Mouse (Mus musculus) midbrain, embryonic 12.5 days (tissue): ENCODE results near the gene Evx1. TPM values are rescaled to one million over a fixed set of nuclear protein-coding genes. Genes with fewer than 3 reads are reported as not detected.
"Not testable (repeated sequence)": the region's sequence is repeated elsewhere in the genome, so short reads cannot be mapped to it uniquely, and the experiment has no call there.

Source experiments
- ATAC-seq: fragments of 200-750 bp; cut with Nextera tagmentation; 2 replicates; pipeline ENCODE4 v1.8.0; 2017; ENCODE audit warnings: low read depth, moderate TSS enrichment, moderate library complexity; ENCODE audit not compliant: low FRiP score
- H3K27ac ChIP-seq: fragments of 300-500 bp; sonication (generic); replicated peaks from 2 replicates; pipeline ENCODE4 v1.5.1; 2016; ENCODE audit warnings: mild to moderate bottlenecking
- H3K27me3 ChIP-seq: fragments of 300-500 bp; sonication (generic); 2 replicates; pipeline ENCODE4 v1.6.1; 2016; ENCODE audit warnings: mild to moderate bottlenecking
- H3K36me3 ChIP-seq: fragments of 300-500 bp; sonication (generic); 2 replicates; pipeline ENCODE4 v1.6.1; 2016
- H3K4me1 ChIP-seq: fragments of 300-500 bp; sonication (generic); 2 replicates; pipeline ENCODE4 v1.6.1; 2016
- H3K4me2 ChIP-seq: fragments of 300-500 bp; sonication (generic); replicated peaks from 2 replicates; pipeline ENCODE4 v1.6.1; 2016; ENCODE audit warnings: mild to moderate bottlenecking, moderate library complexity
- H3K4me3 ChIP-seq: fragments of 300-500 bp; sonication (generic); 2 replicates; pipeline ENCODE4 v1.5.1; 2016; ENCODE audit warnings: mild to moderate bottlenecking
- H3K9ac ChIP-seq: fragments of 300-500 bp; sonication (generic); replicated peaks from 2 replicates; pipeline ENCODE4 v1.6.1; 2016; ENCODE audit warnings: mild to moderate bottlenecking, moderate library complexity
- H3K9me3 ChIP-seq: fragments of 300-500 bp; sonication (generic); 2 replicates; pipeline ENCODE4 v1.6.1; 2016; ENCODE audit warnings: mild to moderate bottlenecking
- WGBS: fragments of 180-500 bp; shearing (Covaris S2); methylation state at CpG from one replicate; pipeline ENCODE4 v1.1.7; 2016; 5-methylcytosine and 5-hydroxymethylcytosine counted together
- polyA plus RNA-seq: library from polyadenylated mRNA; unstranded; fragments of >200 nt; fragmentation: Nextera tagmentation; extraction: Ambion mirVana; gene quantifications from 2 replicates; pipeline ENCODE4 v1.2.1, GENCODE M21; 2016

Gene Evx1
- polyA plus RNA-seq, 1 experiment from 2014 or later: 0.82 TPM

DNA sequence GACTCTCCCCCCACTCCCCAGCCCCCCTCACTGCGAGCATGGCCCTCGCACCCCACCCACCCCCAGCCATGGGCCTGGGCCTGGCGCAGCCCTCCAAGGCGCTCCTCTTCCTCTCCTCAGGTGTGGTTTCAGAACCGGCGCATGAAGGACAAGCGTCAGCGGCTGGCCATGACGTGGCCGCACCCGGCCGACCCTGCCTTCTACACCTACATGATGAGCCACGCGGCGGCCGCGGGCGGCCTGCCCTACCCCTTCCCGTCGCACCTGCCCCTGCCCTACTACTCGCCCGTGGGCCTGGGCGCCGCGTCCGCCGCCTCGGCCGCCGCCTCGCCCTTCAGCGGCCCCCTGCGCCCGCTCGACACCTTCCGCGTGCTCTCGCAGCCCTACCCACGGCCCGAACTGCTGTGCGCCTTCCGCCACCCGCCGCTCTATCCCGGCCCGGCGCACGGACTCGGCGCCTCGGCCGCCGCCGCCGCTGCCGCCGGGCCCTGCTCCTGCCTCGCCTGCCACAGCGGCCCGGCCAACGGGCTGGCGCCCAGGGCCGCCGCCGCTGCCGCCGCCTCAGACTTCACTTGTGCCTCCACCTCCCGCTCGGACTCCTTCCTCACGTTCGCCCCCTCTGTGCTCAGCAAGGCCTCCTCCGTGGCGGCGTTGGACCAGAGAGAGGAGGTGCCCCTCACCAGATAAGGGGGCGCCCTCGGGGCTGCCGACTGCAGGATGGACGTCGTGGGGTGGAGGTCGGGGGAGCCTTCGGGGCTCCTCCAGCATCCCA, 3.3 kb downstream of the Evx1 start:
- H3K4me1 ChIP-seq: peaks cover 14% of the 10 kb centered on the region
- H3K4me2 ChIP-seq: peak overlapping the region; percentile 44
- peaks cover 96% of the 10 kb centered on the region for H3K27me3 ChIP-seq
- no peaks in the 10 kb centered on the region for H3K36me3 ChIP-seq
- WGBS: under 1% methylated on average over 62 of the region's 81 CpGs
- H3K4me3 ChIP-seq: peak overlapping the region; percentile 33
- H3K9ac ChIP-seq: no peak overlapping the region
- ATAC-seq: no peak
- H3K27ac ChIP-seq: no peak overlapping the region
- H3K9me3 ChIP-seq: no peaks in the 10 kb centered on the region

DNA sequence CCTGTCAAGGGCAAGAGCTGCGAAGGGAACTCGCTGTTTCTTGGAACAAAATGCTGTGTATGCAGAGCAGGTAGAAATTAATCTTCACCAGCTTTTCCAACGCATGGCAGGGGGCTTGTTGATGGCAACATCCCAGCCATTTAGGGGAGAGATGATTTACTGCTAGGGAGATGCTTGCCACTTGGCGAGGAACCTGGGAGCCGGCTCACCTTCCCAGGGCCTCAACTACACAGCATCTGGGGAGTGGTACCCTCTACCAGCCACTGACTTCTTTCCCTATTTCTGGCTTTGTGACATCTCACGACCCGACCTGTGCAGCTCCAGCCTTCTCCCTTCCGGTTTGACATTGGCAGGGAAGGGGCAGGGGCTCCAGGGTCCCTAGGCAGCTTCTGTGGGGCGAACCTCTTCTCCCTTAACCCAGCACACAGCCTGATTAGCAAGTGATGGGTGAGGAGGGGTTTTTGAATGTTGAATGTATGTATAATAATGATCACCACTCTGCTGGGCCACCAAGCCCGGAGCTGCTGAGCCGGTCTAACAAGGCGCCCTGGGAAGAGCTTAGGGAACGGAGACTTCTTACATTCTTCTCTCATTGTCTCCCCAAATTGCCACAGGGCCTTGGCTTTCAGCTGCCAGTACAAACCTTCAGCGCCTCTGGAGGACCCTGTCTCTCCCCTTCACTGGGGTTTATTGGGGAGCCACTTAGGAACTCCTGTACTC, 4.3 kb downstream of the Evx1 start:
- H3K4me2 ChIP-seq: no peak overlapping the region
- ATAC-seq: no peak
- H3K4me1 ChIP-seq: peaks cover 14% of the 10 kb centered on the region
- H3K27ac ChIP-seq: no peak overlapping the region
- H3K36me3 ChIP-seq: no peaks in the 10 kb centered on the region
- no peaks in the 10 kb centered on the region for H3K9me3 ChIP-seq
- H3K27me3 ChIP-seq: peaks cover 96% of the 10 kb centered on the region
- H3K9ac ChIP-seq: no peak overlapping the region
- 0 out of 2 replicates have a peak overlapping the region, but pooled peaks have one; percentile 4 for H3K4me3 ChIP-seq
- WGBS: 3% methylated on average over 14 of the region's 14 CpGs

DNA sequence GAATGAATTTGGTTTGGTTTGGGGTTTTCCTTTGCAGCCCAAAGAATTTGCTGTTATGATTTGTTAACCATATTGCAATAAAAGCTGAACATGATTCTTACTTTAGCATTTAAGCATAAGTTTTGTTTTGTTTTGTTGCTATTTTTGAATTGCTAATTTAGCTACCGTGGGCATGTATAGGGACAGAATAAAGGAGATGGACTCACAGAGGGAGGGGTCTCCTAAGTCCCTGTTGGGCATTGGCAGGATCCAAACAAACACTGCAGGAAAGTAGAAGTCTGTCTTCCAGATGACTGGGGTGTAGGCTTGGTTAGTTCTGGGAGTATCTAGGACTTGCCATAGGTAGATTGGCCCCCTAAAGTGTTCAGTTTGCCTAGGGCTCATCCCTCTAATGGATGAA, 5.0 kb downstream of the Evx1 start:
- Histone ChIP-seq H3K9ac (no peak overlapping the region), H3K4me2 (no peak overlapping the region), H3K9me3 (no peaks in the 10 kb centered on the region), H3K4me1 (peaks cover 13% of the 10 kb centered on the region), H3K36me3 (no peaks in the 10 kb centered on the region), H3K27me3 (peaks cover 97% of the 10 kb centered on the region), H3K4me3 (no peak overlapping the region), H3K27ac (no peak overlapping the region)
- WGBS: 3% methylated on average over 1 of the region's 1 CpGs
- ATAC-seq: no peak

DNA sequence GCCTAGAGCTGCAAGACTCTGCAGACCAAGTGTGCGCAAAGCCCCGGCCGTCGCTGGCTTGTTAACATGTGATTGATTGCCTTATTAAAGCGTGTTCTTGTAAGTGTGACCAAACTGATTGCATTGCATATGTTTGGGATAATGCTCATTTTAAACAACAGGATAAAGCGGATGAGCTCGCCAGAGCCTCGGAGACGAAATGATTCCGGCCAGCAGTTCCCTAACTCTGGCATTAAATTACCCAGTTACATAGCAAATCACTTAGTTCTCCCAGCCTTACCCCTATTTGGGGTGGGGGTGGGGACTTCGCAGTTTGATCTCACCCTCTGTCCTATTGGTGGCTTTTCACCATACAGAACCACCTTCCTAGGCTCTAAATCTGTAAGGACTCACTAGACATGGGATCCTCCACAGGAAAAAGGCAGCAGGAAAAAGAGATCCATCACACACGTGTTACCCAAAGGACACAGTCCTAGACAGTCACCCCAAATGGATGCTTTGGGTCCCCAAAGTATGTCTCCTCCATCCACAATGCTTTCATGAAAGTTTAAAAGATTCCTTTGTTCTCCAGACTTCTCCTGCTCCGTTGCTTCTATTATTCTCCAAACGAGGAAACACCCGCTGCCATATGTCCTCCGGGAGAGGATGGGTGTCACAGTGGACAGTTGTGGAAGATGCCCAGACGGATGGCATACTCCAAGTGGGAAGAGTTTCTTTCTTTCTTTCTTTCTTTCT, 6.8 kb downstream of the Evx1 start:
- ATAC-seq: no peak
- WGBS: 2% methylated on average over 17 of the region's 17 CpGs
- Histone ChIP-seq H3K27me3 (peaks cover 96% of the 10 kb centered on the region), H3K27ac (no peak overlapping the region), H3K9me3 (no peaks in the 10 kb centered on the region), H3K9ac (no peak overlapping the region), H3K4me1 (peaks cover 9% of the 10 kb centered on the region), H3K4me2 (no peak overlapping the region), H3K36me3 (no peaks in the 10 kb centered on the region), H3K4me3 (no peak overlapping the region)

DNA sequence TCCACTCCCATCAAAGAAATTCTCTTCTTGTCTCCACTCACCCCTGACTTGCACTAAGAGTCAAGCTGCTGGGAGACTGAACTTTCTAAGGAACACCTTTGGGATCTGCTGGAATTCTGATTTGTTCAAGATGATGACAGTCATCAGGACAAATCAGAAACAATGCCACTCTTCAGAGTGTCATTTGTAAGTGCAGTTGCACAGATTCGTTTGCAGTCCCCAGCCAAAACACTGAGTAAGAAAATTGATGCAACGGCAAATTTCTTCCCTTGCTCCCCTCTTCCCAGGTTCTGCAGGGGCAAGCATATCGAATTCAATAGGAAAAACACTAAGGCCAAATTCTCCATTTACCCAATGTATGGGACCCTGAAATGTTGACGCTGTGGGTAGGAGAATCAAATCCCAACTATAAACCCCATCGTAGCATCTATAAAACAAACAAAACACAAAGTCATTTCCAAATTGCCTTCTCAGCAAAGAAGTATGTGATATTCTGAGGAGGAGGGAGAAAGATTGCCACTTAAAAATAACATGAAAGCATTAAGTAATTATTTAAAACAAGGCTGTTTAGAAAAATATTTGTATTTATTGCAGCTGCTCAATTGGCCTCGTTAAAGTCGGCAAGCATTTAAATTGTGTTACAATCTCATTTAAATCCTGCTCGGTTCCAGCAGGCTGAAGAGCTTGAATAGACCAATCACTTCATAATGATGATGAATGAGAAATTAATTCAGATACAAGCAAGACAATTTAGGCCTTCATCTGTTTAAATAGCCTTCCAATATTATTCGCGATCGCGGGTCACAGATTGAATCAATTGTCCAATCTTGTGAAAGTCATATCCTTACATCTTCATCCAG, 7.9 kb downstream of the Evx1 start:
- ATAC-seq: no peak
- Histone ChIP-seq H3K4me1 (peaks cover 9% of the 10 kb centered on the region), H3K4me3 (no peak overlapping the region), H3K27ac (no peak overlapping the region), H3K4me2 (no peak overlapping the region), H3K9me3 (no peaks in the 10 kb centered on the region), H3K36me3 (no peaks in the 10 kb centered on the region), H3K27me3 (peaks cover 95% of the 10 kb centered on the region), H3K9ac (no peak overlapping the region)
- 6% methylated on average over 12 of the region's 12 CpGs for WGBS

DNA sequence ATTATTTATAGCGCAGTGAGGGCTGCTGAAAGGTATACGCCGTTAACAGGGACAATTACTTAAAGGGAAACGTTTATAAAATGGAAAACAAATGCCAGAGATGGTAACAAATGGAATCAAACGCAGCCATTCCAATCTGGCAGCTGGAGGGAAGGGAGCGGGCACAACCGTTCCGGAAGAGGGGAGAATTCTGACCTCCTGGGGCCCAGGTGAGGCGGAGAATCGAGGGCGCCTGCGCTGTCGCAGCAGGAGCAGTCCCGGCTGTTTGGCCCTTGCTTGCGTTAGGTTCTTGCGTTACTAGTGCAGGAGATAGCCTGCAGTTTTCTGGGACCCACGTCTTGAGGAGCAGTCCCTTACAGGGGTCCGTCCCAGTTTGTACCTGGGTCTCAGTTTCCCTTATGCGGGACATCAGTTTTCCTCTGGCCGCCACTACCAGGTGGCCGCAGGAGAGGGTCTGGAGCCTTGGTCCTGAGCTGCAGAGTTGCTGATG, 8.6 kb downstream of the Evx1 start:
- no peak overlapping the region for H3K9ac ChIP-seq
- 1% methylated on average over 21 of the region's 21 CpGs for WGBS
- H3K4me3 ChIP-seq: no peak overlapping the region
- peaks cover 95% of the 10 kb centered on the region for H3K27me3 ChIP-seq
- no peak overlapping the region for H3K4me2 ChIP-seq
- H3K4me1 ChIP-seq: peaks cover 2% of the 10 kb centered on the region
- H3K36me3 ChIP-seq: no peaks in the 10 kb centered on the region
- no peak overlapping the region for H3K27ac ChIP-seq
- no peak for ATAC-seq
- H3K9me3 ChIP-seq: no peaks in the 10 kb centered on the region

DNA sequence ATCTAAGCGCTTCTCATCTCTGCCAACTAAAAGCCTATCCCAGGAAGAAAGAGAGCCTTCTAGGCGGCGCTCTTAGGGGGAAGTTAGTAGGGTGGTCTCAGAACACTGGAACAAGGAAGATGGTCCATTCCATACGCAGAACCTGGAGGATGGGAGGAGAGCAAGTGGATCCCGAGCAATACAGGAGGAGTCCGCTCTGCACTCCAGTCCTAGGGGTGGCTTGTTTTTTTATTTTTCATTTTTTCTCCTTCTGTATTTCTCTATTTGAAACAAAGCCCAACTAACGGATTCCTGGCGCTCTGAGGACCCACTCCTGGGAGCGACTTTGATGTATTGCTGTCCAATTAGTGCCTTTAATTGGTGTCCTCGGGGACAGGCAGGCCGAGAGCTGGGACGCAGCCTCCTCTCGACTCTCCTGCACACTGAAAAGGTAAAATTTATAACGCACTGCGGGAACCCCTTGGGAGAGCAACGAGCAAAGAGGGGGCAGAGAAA, 9.5 kb downstream of the Evx1 start:
- no peak overlapping the region for H3K4me2 ChIP-seq
- under 1% methylated on average over 16 of the region's 16 CpGs for WGBS
- no peak overlapping the region for H3K9ac ChIP-seq
- no peak for ATAC-seq
- peaks cover 91% of the 10 kb centered on the region for H3K27me3 ChIP-seq
- H3K9me3 ChIP-seq: no peaks in the 10 kb centered on the region
- no peak overlapping the region for H3K27ac ChIP-seq
- H3K36me3 ChIP-seq: no peaks in the 10 kb centered on the region
- H3K4me3 ChIP-seq: no peak overlapping the region
- H3K4me1 ChIP-seq: no peaks in the 10 kb centered on the region

DNA sequence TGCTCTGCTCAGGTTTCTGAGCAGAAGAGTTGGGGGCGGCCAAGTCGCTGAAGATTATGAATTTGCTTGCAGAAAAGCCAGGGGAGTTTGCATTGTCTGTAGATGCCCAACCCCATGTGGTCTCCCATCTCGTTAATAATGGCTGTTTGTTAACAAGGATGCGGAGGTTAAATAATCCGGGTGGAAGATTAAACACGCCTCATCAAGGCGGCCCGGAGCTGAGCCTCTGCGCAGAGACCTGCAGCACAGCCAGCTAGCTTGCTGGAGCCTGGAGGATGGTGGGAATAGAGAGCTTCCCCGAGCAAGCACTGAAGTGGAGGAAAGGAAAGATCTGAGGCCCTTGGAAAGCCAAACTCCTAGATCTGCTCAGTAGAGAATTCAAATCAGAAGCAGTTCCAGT, 10.0 kb downstream of the Evx1 start:
- H3K9ac ChIP-seq: no peak overlapping the region
- no peak overlapping the region for H3K4me2 ChIP-seq
- no peaks in the 10 kb centered on the region for H3K36me3 ChIP-seq
- H3K9me3 ChIP-seq: no peaks in the 10 kb centered on the region
- peaks cover 91% of the 10 kb centered on the region for H3K27me3 ChIP-seq
- H3K27ac ChIP-seq: no peak overlapping the region
- no peak for ATAC-seq
- no peaks in the 10 kb centered on the region for H3K4me1 ChIP-seq
- H3K4me3 ChIP-seq: no peak overlapping the region
- WGBS: under 1% methylated on average over 10 of the region's 10 CpGs

DNA sequence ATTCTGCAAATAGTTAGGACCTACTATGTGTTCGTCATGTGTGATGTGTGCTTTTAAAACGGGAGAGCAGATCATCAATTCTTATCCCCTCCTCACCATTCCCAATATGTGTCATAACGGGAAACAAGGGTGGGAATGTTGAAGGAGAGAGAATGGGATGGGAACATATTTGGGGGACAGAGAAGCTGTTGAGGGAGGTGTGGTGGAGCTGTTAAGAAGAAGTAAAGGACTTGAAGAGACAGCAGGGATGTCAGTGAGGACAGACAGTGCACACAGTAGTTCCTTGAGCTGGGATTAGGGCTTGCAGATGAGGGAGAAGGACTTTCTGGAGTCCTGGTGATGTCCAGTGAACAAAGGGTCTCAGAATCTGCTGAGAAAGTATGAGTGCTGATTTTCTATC, 10.8 kb downstream of the Evx1 start:
- ATAC-seq: no peak
- WGBS: 43% methylated on average over 3 of the region's 3 CpGs

DNA sequence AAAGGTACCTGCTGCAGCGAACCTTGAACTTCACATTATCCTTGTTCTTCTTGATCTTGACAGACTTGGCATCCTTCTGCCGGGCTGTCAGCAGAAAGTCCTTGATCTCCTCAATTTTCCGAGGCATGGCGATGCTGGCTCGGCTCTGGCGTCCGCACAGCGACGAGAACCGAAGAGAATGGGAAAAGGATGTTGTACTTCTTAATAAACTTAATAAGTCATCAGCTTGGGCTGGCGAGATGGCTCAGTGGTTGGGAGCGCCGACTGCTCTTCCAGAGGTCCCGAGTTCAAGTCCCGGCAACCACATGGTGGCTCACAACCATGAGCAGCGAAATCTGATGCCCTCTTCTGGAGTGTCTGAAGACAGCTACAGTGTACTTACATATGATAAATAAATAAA, 33.5 kb downstream of the Evx1 start:
- H3K4me2 ChIP-seq, H3K9me3 ChIP-seq, H3K4me1 ChIP-seq, H3K27ac ChIP-seq, H3K36me3 ChIP-seq, H3K27me3 ChIP-seq, H3K9ac ChIP-seq, H3K4me3 ChIP-seq, ATAC-seq: not testable (repeated sequence)
- WGBS: 94% methylated on average over 16 of the region's 16 CpGs

More for the DNA sequence above, 10.8 kb downstream of the Evx1 start:
- no peak overlapping the region for H3K4me3 ChIP-seq
- H3K9me3 ChIP-seq: no peaks in the 10 kb centered on the region
- H3K27ac ChIP-seq: no peak overlapping the region
- H3K9ac ChIP-seq: no peak overlapping the region
- H3K36me3 ChIP-seq: no peaks in the 10 kb centered on the region
- H3K4me1 ChIP-seq: no peaks in the 10 kb centered on the region
- no peak overlapping the region for H3K4me2 ChIP-seq
- H3K27me3 ChIP-seq: peaks cover 85% of the 10 kb centered on the region

DNA sequence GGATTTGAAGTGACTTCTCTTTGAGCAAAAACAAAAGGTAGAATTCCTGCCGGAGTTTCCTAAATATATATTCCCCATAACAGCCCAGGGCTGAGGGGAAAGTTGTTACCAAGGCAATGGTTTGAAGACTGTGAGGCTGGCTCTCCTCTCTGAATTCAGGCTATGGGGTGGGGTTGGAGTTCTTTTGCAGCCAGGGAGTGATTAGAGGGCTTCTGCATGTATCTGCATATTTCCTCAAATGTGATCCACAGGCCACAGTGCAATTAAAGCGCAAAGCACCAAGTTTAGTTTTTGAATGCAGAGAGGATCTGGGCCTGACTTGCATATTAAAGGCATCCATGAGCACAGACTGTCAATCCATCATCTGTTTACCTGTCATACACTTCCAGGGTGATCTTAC, 52.7 kb downstream of the Evx1 start:
- H3K9me3 ChIP-seq: no peaks in the 10 kb centered on the region
- H3K27me3 ChIP-seq: no peaks in the 10 kb centered on the region
- 60% methylated on average over 2 of the region's 2 CpGs for WGBS
- H3K4me3 ChIP-seq: no peak overlapping the region
- no peak for ATAC-seq
- peaks cover 32% of the 10 kb centered on the region for H3K4me1 ChIP-seq
- peak overlapping the region; percentile 67 for H3K27ac ChIP-seq
- H3K9ac ChIP-seq: no peak overlapping the region
- H3K36me3 ChIP-seq: no peaks in the 10 kb centered on the region
- H3K4me2 ChIP-seq: no peak overlapping the region
